ENCODE assay signal across 23 mouse cellular contexts in genomic region chr9:21701091-21701490, GRCm38 (mm10).
"Had no signal": no experiment of that assay in that cellular context is flagged by ENCODE, and none has a peak within 500 bp of the region (broad histone marks: within the 10 kb centered on the region; RNA-seq: fewer than 3 reads in every experiment).

No protein-coding gene starts in this region.

- H3K27ac ChIP-seq: kidney, embryonic 15.5 days; limb, embryonic 10.5 days; limb, embryonic 13.5 days; liver, embryonic 12.5 days; liver, embryonic 15.5 days; lung, embryonic 15.5 days; midbrain, embryonic 10.5 days; midbrain, embryonic 13.5 days; stomach, postnatal 0 days had no signal

- H3K4me2 ChIP-seq: kidney, embryonic 15.5 days; limb, embryonic 13.5 days; liver, embryonic 12.5 days; liver, embryonic 15.5 days; lung, embryonic 15.5 days; midbrain, embryonic 13.5 days had no signal

- H3K9me3 ChIP-seq: kidney, embryonic 15.5 days; limb, embryonic 10.5 days; limb, embryonic 13.5 days; liver, embryonic 12.5 days; liver, embryonic 15.5 days; lung, embryonic 15.5 days; megakaryocyte, embryonic 14.5 days; midbrain, embryonic 10.5 days; midbrain, embryonic 13.5 days had no signal

- H3K27me3 ChIP-seq: kidney, embryonic 15.5 days; limb, embryonic 13.5 days; liver, embryonic 12.5 days; liver, embryonic 15.5 days; lung, embryonic 15.5 days; megakaryocyte, embryonic 14.5 days; midbrain, embryonic 13.5 days had no signal

- H3K9ac ChIP-seq: kidney, embryonic 15.5 days; limb, embryonic 13.5 days; liver, embryonic 12.5 days; liver, embryonic 15.5 days; lung, embryonic 15.5 days; midbrain, embryonic 13.5 days had no signal

- H3K4me1 ChIP-seq: kidney, embryonic 15.5 days; limb, embryonic 10.5 days; limb, embryonic 13.5 days; liver, embryonic 12.5 days; liver, embryonic 15.5 days; lung, embryonic 15.5 days; midbrain, embryonic 10.5 days; midbrain, embryonic 13.5 days had no signal

- ATAC-seq: inflammation-experienced regulatory T-cells, adult 6 months; liver, embryonic 12.5 days; midbrain, embryonic 13.5 days had no signal

- H3K4me3 ChIP-seq: kidney, embryonic 15.5 days; limb, embryonic 10.5 days; limb, embryonic 13.5 days; liver, embryonic 12.5 days; liver, embryonic 15.5 days; lung, embryonic 15.5 days; megakaryocyte, embryonic 14.5 days; midbrain, embryonic 10.5 days; midbrain, embryonic 13.5 days had no signal

- DNase-seq: kidney, adult 11 months; kidney, adult 8-10 months; kidney, postnatal 14 days; kidney, postnatal 4 days; liver; lung, adult 18-20 months; lung, postnatal 10 days; lung, postnatal 36 days; retina, postnatal 1 day; right cerebral cortex, postnatal 4 days; thymus, adult 18-20 months; thymus, postnatal 36 days had no signal
